Mouse (Mus musculus) kidney, adult 8-10 months (tissue): ENCODE data around the gene Snx5.

Experiments used
- DNase-seq, 2 experiments: peaks; one replicate each; pipeline ENCODE4 v3.0.0; 2022

Gene Snx5

DNA sequence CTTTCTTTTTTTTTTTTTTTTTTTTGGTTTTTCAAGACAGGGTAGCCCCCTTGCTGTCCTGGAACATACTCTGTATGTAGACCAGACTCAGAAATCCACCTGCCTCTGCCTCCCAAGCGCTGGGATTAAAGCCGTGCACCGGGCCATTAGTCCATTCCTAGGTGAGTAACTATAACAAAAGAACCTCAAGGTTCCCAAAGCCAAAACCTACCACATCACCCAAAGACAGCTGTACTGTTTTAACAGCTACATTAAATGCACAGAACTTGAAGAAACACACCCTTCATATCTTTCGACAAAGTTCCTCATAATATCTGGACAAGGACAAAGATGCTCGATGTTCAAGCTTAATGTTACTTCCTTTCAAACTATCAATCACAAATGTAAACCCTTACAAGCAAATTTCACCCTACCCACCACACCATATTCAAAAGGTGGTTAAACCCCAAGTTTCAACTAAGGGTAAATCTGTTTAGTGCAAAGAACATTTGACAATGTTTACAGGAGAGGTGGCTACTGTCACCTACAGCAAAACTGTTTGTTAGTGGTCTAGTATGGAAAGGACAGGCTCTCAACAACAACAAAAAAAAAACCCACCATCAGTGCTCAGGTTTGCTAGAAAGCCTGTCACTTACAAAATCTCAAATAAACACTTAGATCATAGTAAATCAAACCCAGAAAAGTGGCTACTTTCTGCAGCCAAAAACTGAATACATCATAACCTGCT lies 3.5 kb downstream of the Snx5 start:
- DNase-seq: no peak

DNA sequence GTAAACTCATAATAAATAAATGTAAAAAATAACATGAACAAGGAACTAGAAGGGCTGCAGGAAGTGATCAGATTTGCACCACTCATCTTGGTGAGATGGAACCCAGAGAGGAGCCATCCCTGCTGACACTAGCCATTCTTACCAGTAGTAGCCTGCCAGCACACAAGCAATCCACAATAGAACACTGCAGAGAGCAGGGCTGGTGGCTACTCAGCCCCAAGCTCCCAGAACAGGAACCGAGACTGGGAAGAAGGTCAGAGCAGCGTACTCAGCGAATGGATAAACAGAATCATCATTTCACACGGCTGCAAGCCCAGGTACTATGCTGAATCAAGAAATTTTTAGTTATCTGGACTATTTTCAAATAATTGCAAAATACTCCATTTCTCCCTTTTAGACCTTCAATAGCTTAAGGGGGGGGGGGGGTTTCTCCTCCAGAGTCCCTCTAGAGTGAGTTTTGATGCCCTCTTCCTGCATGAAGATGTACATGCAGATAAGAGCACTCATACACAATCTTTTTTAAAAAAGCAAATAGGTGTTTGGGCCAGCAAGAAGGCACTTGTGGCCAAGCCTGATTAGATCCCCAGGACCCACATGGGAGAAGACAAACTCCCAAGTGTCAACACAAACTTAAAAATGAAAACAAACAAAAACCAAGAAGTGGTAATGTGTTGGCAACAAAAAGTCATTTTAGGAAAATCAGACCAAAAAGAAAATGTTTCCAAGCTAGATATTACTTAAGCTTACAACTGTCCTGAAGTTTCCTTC lies 4.6 kb downstream of the Snx5 start:
- DNase-seq: no peak

DNA sequence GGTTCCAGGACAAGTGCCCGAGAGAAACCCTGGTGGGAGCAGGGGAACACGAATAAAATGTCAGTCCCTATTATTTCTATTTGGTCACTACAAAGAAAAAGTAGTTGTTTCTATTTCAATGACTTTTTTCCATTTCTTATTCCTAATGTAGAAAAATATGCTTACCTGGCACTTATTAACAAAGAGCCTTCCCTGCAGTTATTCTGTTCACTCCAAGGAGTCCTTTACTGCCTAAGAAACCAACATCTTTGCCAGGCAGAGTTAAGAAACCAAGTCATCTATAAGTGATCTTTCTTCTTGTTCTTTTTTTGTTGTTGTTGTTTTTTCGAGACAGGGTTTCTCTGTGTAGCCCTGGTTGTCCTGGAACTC lies 5.6 kb downstream of the Snx5 start:
- DNase-seq: no peak

DNA sequence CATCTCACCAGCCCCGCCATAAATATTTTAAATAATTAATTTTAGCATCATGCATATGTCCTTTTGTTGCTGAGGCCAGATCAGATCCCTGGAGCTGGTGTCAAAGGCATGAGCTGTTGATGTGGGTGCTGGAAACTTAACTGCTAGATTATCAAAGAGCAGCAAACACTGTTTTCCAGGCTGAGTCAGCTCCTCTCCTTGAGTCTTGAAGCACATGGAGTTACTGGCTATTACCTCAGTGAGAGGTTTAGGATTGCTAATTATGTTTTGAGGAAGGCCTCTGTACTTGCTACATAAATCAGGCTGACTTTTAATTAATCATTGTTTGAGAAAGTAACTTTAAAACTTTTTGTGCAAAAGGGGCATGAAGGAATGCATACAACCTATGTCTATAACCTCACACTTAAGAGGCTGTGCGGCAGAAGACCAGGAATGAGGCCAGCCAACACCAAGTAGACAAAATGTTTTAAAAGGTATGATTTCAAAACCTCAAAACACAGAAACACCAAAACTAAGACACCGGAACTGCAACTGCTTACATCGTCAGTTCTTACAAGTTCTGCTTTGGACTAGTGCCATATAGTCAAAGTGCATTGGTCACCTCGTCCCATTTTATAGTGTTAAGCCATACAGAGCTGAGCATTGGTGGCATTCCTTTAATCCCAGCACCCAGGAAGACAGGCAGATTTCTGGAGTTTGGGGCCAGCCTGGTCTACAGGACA lies 6.1 kb downstream of the Snx5 start:
- peak; percentile 51 to 65 for DNase-seq

DNA sequence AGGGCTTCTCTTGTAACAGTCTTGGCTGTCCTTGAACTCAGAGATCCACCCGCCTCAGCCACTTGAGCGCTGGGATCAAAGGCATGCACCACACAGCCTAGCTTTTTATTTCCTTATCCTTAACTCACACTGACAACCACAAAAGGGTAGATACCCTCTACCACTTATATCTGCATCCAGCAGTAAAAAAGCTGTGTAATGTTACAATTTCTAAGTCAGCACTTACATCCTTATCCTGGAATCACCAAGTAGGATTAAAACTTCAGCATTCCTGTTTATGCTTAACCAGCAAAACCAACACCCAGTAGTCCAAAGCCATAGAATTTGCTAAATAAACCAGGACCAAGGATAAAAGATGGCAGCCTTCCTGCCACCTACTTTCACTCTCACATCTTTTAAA lies 7.9 kb downstream of the Snx5 start:
- DNase-seq: no peak

DNA sequence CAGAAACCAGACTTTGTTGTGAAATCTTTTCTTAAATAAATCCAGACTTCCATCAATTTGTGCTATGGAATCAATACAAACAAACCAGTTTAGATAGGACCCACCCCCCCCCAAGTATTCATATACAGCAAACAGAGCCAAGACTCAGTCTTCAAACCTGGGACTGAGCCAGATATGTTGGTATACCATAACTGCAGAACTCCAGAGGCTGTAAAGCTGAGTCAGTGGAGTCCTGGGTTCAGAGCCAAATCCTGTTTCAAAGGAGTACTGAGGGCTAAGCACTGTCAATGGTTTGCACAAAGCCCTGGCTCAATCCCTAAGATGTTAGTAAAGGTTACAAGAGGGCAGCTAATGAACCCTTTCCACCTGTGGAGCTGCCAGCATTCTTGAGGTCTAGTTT lies 20.6 kb downstream of the Snx5 start:
- no peak for DNase-seq

DNA sequence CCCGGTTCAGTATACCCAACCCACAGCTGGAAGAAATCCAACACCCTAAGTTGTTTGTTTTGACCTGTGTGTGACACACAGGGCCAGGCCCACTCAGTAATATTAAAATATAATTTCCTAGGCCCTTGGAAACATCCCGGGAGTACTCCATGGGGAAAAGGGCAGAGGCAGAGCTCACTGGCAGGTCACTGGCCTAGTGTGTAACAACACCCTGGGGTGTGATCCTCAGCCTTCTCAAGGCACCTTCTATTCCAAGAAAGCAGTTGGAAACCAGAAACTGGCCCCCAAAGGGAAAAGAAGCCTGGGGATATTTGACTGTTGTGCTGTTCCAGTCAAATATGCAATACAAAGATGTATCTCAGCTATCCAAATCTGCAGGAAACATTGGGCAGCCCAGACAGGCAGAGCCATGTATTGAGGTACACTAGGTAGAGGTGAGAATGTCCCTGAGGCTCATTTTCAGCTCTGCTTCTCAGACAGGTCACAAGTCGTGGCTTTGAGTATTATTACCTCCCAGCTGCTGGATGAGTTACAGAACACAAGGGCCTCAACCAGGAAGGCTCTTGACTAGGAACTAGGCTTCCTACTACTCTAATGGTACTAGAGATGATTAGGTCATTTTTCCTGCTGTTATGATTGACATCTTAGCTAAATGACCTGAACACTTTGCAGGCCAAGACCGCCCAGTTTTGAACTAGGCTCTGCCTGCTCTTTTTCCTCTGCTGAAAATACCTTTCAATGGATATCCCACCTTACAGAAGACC lies 21.9 kb downstream of the Snx5 start:
- no peak for DNase-seq

DNA sequence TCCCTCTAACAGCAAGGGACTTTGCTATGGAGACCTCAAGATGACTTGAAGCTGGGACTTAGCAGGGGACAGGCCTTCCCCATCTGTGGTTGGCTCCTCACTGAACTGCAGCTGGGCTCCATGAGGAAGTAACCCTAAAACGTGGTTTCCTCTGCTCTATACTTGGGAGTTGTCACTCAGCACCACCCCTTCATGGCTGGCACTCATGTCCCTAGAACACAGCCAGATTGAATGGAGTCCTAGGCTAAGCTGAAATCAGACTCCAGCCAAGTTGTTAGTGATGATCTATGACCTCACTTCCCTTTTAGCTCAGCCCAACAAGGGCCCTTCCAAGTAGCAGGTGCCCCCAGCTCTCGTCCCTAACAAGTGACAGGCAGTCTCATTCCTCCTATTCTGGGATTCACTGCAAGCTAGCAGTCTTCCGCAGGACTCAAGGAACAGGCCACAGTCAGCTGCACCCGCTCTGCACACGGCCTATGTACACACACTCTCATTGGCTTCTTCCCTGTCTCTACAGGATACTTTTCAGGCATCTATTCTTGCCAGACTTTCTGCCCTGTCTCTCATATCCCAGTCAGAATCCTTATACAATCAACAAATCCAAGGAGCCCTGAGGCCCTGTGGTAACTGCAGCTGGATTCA lies 23.2 kb downstream of the Snx5 start:
- DNase-seq: no peak

DNA sequence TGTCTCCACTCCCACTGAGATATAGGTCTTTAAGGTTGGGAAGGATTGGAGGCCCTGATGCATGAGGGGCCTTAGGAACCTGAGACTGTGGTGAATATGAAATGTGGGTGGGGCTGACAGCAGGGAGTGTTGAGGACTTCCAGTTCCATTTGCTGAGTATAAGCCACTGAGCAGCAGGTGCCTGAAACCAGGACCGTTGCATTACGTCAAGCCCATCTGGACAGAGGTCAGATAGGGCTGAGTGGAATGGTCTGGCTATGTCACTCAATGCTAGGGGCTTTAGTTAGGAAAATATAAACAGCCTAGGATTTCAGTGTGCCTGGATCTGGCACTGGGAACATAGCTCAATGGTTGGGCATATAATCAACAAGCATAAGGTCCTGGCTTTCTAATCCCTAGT lies 24.4 kb downstream of the Snx5 start:
- no peak for DNase-seq

DNA sequence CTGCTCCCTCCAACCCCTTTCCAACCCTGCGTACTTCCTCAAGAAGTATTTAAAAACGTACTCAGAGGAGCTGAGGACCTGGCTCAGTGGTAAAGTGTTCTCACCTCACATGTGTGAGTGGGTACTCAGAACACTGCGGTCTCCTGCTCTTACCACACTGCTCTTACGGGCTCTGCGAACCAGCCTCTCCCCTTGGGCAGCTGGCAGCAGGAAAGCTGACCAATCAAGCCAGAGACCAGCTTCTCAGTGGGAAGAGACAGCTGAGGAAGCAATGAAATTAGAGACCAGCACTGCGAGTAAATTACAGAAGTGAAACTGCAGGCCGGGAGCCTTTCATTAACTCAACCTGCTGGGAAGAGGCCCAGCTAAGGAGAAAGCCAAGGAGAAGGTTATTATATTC lies 25.2 kb downstream of the Snx5 start:
- DNase-seq: no peak

DNA sequence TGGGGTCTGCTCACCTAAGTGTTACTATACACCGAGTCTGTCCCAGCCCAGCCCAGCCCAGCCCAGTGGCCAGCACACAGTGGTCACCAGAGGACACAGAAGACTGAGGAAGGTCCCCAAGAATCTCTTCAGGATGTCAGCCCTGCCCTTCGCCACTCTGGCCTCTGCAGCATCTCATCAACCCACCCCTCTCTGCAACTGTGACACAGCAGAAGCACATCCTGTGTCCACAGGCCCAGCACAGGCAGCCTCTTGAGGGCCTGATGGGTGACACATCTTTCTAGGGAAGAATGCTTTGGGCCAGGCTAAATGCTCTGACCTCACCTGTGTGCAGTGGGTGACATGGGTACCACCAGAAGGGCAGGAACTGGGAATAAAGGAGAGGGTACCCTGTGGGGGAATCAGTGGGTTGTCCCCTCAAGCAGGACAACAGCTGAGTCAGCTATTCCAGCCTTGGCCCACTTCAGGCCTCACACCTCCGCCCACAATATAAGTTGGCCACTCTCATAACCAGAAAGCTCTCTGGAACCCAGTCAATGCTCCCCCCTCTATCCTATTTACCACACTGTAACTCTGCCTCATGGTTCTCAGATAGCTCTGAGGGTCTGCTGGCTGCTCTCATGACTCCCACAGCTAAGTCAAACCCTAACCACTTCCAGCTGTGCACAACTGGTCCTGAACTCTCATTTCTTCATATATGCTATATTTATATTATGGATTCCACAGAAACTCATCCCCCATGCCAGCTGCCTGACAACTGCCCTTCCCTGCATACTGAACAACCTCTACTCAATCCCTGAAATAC lies 30.4 kb downstream of the Snx5 start:
- DNase-seq: no peak

DNA sequence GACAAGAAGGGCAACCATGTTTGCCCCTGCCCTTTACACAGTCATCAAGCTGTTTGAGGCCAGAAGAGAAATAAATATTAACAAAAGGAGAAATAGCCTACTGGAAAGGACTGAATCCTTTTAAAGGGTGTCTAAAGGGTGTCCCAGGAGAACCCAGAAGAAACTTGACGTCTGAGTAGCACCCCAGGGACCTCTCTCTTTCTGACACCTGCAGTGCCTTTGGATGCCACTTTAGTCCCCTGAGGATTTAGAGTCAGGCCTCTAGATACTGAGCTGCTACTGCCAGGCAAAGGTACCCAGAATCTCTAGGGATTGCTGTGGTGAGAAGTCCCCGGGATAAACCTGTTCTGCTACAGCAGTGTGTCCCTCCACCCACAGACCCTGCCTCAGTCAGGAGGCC lies 31.4 kb downstream of the Snx5 start:
- no peak for DNase-seq

DNA sequence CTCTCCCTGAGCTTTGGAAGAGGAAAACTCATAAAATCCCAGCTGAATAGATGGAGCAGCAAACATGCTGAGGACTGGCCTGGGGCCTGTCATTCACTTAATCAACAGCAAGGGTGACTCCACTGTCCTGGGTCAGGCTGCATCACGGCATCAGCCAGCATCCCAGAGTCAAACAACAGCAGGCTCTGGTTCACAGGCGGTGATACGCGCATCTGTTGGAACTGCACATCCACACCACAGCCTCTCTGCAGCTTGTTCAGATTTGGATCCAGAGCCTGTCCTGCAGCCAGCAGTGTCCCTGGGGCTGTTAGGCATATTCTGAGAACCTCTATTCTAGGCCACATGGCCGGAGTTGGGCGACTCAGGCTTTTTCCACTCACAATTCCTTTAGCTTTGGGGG lies 32.4 kb downstream of the Snx5 start:
- no peak for DNase-seq

DNA sequence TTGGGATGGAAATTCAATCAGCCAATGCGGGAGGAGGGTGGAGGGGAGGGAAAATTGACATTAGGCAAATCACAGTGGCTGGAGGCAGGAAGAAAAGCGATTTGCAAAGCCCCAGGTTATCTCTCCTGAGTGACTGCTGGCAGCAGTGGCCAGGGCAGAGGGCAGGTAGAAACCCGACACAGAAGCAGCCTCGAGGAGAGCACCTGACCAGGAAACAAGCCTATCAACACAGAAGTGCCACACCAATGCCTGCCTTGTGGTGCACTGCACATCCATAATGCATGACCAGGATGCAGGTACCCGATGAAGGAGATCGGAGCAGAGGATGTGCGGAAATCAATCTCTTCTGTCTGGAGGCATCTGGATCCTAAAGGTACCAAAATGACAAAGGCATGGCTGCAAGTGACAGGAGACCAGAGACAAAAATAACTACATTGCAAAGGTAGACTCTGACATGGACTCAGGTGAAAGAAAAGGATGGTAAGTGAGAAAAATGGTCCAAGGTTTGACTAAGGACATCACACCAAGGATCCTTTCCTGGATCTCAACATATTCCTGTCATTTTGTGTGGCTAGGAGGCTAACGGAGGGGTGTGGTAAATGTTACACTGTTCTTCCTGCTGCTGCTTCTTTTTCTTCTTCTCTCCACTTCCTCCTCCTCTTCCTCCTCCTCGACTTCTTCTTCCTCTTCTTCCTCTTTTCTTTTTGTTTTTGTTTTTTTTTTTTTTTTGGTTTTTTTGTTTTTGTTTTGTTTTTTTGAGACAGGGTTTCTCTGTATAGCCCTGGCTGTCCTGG lies 33.7 kb downstream of the Snx5 start:
- DNase-seq: no peak

DNA sequence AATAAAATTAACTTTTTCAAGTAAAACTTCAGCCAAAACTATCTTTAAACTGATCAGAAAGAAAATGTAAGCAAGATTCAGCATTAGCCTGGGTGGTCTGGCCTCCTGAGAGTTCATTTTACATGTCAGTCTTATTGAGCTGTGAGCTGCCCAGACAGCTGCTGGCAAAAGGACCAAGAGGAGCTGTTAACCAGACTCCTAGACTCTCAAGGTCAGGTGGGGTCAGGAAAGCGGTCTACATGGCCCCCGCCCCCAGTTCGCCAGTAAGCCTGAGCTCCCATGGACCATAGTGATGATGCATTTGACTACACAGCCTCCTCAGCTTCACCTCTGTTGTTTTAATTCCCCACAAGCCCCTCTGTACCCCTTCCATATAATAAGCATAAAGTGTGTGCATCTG lies 34.9 kb downstream of the Snx5 start:
- DNase-seq: no peak

DNA sequence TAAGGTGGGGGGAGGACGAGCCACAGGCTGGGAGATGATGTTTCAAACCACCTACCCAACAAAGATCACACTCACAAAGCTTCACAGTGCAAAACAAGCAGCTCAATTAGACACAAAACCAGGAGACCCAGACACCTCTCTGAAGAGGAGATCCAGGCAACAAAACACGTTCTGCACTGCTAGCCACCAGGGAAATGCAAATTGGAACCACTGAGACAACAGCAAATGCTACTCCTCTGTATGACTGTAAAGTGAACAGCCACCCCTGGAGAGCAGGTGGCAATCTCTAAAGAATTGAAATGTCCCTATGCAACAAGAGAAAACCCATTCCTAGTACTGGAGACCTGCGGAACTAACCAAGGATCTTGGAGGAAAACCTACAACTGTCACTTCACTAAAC lies 37.2 kb downstream of the Snx5 start:
- DNase-seq: no peak

DNA sequence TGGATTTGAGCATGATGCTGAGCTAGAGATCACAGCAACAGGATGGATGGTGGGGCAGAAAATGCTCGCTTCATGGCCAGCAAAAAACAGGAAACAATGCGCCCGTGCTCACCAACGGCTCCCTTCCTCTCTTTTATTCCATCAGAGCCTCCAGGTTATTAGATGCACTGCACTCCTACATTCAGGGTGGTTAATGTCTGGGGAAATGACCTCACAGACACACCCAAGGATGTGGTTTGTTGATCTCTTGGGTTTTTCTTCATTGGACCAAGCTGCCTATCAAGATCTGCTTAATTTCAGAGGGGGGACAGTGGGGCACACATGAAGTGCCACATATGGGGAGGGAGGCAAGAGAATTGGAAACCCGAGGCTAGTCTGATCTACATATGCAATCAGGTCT lies 39.6 kb downstream of the Snx5 start:
- no peak for DNase-seq

DNA sequence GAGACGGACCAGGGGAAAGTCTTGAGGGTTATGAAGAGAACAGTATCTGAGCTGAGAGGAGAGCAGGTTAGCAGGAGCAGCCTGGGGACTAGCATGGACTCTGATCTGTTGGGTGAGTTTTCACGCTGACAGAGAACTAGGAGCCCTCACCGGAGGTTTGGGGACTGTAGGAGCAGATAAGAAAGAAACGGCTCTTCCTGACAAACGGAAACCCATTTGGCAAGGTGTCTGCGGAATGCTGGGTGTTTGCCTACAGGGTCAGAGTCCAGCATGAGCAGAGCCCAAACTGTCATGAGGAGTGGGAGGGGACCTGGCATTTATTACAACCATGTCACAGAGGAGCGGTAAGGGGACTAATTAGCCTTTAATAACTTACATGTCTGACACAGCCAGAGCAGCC lies 40.2 kb downstream of the Snx5 start:
- peak; percentile 48 to 59 for DNase-seq

DNA sequence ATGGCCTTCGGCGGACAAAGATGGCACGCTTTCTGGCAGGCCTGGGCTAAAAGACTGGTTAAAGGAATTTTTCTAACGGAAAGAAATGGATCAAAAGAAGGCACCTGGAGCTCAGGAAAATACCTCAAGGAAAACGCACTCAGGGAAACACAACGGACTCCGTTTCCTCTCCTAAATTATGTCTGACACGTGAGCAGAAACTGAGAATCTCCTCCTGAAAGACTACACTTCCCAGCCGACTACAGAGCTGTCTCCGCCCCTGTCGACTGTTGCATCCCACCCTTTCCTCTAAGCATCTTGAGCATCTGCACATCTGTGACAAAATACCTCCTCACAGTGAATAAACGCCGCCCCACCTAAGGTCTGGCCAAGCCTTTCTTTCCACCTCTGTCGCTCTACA lies 41.1 kb downstream of the Snx5 start:
- no peak for DNase-seq

DNA sequence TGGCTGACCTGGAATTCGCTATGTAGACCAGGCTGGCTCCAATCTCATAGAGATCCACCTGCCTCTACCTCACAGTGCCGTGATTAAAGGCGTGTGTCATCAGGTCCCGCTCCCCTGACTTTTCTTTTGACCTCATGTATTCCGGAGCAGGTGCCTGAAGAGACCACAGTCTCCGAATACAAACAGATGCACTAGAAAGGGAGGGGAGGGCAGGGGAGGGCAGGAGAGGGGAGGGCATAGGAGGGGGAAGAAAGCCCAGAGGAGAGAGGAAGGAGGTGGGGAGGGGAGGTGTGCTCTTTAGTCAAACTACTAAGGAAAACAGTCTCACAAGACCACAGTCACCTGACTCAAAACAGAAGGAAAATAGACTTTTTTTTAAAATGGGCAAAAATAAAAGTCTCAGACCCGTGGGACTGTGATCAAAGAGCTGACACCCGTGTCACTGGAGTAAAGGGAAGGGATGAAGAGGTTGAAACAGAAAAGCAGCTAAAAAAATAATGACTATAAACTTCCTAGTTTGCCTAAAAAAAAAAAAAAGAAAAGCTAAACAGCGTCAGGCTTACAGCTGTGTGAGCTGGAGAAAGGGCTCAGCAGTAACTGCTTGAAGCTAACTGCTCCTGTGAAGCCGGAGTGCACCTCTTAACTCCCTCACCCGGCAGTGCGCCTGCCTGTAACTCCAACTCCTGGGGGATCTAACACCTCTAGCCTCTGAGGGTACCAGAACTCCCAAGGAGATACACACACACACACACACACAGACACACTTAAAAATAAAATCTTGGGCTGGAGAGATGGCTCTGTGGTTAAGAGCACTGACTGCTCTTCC lies 42.0 kb downstream of the Snx5 start:
- DNase-seq: no peak
